Mouse (Mus musculus): ENCODE results near the gene Apln. TPM values are rescaled to one million over a fixed set of nuclear protein-coding genes. Genes with fewer than 3 reads are reported as not detected.

Apln gene
- polyA plus RNA-seq, 1 experiment from 2014 or later = 6.3 TPM

DNA sequence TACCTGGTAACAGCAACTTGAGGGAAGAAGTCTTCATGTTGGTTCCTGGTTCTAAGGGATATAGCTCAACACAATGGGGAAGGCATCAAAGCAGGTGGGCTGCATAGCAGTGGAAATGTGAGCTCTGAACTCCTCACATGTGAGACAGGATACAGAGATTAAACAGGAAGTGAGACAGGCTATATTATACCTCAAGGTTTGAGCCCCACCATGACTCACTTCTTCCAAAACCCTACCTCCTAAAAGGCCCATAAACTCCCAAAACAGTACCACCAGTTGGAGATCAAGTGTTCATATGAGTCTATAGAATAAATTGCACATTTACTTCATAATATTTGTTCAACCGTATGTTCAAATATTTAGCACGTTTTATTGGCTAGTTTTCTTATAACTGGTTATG lies 11.7 kb upstream of the Apln start:
- no peaks in the 10 kb centered on the region for H3K4me1 ChIP-seq
- H3K9ac ChIP-seq = no peak overlapping the region
- H3K27me3 ChIP-seq (replicated peaks) = no peaks in the 10 kb centered on the region
- H3K4me2 ChIP-seq = no peak overlapping the region
- 77% methylated on average over 2 of the region's 2 CpGs for WGBS
- H3K36me3 ChIP-seq = no peaks in the 10 kb centered on the region
- no peak overlapping the region for H3K27ac ChIP-seq
- no peak overlapping the region for H3K4me3 ChIP-seq (replicated peaks)
- no peaks in the 10 kb centered on the region for H3K9me3 ChIP-seq
- no peak for ATAC-seq (ENCODE audit: insufficient read depth, low FRiP score, low read depth)

DNA sequence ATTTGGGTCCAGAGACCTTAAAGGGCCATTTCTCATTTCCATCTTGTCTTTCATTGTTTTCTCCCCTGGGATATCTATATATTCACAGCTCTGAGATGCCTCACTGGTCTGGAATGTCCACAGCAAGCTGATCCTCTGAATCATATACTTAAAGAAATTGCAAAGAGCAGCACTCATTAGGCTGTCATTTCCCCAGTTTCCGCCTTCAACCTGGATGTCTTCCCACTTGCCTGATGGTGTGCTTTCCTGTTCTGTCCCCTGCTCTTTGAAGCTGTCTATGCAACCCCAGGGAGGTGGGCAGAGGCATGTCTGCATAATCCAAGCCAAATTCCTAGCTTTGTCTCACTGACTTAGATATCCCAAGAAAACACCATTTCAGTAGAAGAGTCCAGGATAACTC lies 9.6 kb upstream of the Apln start:
- H3K4me2 ChIP-seq = no peak overlapping the region
- no peaks in the 10 kb centered on the region for H3K27me3 ChIP-seq (replicated peaks)
- ATAC-seq (ENCODE audit: insufficient read depth, low FRiP score, low read depth) = no peak
- no peak overlapping the region for H3K9ac ChIP-seq
- WGBS = 78% methylated on average over 1 of the region's 1 CpGs
- no peaks in the 10 kb centered on the region for H3K9me3 ChIP-seq
- H3K4me3 ChIP-seq (replicated peaks) = no peak overlapping the region
- H3K27ac ChIP-seq = no peak overlapping the region
- no peaks in the 10 kb centered on the region for H3K36me3 ChIP-seq
- no peaks in the 10 kb centered on the region for H3K4me1 ChIP-seq

- Histone ChIP-seq H3K9ac (no peak overlapping the region), H3K36me3 (no peaks in the 10 kb centered on the region), H3K4me1 (no peaks in the 10 kb centered on the region), H3K4me3 (replicated peaks) (no peak overlapping the region), H3K9me3 (no peaks in the 10 kb centered on the region), H3K27me3 (replicated peaks) (no peaks in the 10 kb centered on the region), H3K4me2 (no peak overlapping the region), H3K27ac (no peak overlapping the region)
- WGBS = 55% methylated on average over 4 of the region's 4 CpGs
- ATAC-seq (ENCODE audit: insufficient read depth, low FRiP score, low read depth) = no peak
These were observed 8.1 kb upstream of the Apln start for GRCm38 (mm10) chrX:48042748-48043147.

DNA sequence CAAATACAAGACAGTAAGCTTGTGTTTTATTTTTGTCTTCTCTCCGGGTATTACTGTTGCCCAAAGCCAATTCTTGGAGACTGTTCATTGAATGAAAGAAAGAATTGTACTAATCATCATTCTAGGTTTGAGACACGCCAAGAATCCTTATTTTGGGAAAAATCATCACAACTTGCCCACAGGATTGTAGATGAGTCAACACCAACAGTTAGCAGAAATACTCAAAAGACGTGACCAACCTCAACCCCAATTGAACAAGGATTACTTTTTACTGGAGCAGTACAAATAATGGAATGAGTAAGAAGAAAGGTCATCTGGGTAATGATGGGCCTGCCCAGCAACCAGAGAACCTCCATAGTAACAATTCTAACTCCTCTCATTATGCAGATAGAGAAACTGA lies 5.7 kb upstream of the Apln start:
- no peak for ATAC-seq (ENCODE audit: insufficient read depth, low FRiP score, low read depth)
- no peaks in the 10 kb centered on the region for H3K4me1 ChIP-seq
- H3K9ac ChIP-seq = no peak overlapping the region
- H3K27ac ChIP-seq = no peak overlapping the region
- H3K4me2 ChIP-seq = no peak overlapping the region
- no peak overlapping the region for H3K4me3 ChIP-seq (replicated peaks)
- no peaks in the 10 kb centered on the region for H3K36me3 ChIP-seq
- H3K27me3 ChIP-seq (replicated peaks) = no peaks in the 10 kb centered on the region
- H3K9me3 ChIP-seq = no peaks in the 10 kb centered on the region
- 76% methylated on average over 3 of the region's 3 CpGs for WGBS

DNA sequence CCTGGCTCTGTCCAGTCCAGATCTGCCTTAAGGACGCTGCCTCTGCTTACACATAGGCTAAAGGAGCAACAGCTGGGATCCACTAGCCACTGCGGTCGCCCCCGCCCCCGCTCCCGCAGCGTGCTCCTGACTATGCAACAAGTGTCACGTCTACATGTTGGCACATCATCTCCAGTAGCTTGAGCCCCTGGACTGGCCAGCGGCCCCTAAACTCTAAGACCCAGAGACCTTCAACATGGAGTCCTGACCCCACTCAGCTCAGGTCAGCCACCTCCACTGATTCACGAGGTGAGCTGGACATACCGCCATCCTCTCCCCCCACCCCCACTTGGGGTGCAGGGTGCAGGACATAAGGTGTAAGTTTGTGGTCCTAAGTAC lies 898 bp downstream of the Apln start:
- no peaks in the 10 kb centered on the region for H3K4me1 ChIP-seq
- H3K27me3 ChIP-seq (replicated peaks) = no peaks in the 10 kb centered on the region; the same call in 1 of the 2 replicates
- peak overlapping the region; percentile 77 for H3K4me2 ChIP-seq
- no peak overlapping the region for H3K9ac ChIP-seq
- H3K4me3 ChIP-seq (replicated peaks) = peak overlapping the region; percentile 45
- H3K9me3 ChIP-seq = no peaks in the 10 kb centered on the region
- ATAC-seq (ENCODE audit: insufficient read depth, low FRiP score, low read depth) = 0 out of 2 replicates have a peak, but pooled peaks have one; percentile 13
- H3K36me3 ChIP-seq = no peaks in the 10 kb centered on the region
- no peak overlapping the region for H3K27ac ChIP-seq
- WGBS = 25% methylated on average over 11 of the region's 11 CpGs

DNA sequence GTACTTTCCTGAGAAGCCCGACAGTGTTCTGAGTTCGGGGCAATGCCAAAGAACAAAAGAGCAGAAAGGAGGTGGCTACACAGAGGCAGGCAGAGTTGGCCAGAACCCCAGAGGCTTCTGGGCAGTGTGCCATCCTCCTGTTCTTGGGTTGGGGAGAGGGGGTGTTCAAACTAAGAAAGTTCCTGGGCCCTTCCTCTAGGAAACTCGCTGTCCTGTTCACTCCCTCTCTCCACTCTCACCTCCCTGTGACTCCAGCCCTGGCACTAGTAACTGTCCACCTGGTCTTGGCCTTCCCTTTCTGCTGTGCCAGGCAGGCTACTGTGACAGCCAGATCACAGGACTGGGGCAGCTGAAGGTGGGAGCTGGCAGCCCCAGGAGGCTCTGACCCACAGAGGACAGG lies 1.6 kb downstream of the Apln start:
- Histone ChIP-seq H3K4me2 (peak overlapping the region; percentile 77; the same call in 1 of the 2 replicates), H3K9me3 (no peaks in the 10 kb centered on the region), H3K9ac (no peak overlapping the region), H3K36me3 (no peaks in the 10 kb centered on the region), H3K27ac (no peak overlapping the region), H3K27me3 (replicated peaks) (no peaks in the 10 kb centered on the region; the same call in 1 of the 2 replicates), H3K4me3 (replicated peaks) (0 out of 2 replicates have a peak overlapping the region, but pooled peaks have one; percentile 45), H3K4me1 (no peaks in the 10 kb centered on the region)
- ATAC-seq (ENCODE audit: insufficient read depth, low FRiP score, low read depth) = no peak
- WGBS = 65% methylated on average over 3 of the region's 3 CpGs

- no peaks in the 10 kb centered on the region for H3K36me3 ChIP-seq
- no peak overlapping the region for H3K9ac ChIP-seq
- H3K9me3 ChIP-seq = no peaks in the 10 kb centered on the region
- H3K27ac ChIP-seq = no peak overlapping the region
- H3K4me2 ChIP-seq = no peak overlapping the region
- 71% methylated on average over 5 of the region's 5 CpGs for WGBS
- ATAC-seq (ENCODE audit: insufficient read depth, low FRiP score, low read depth) = no peak
- H3K4me3 ChIP-seq (replicated peaks) = no peak overlapping the region
- H3K27me3 ChIP-seq (replicated peaks) = no peaks in the 10 kb centered on the region; the same call in 1 of the 2 replicates
- H3K4me1 ChIP-seq = no peaks in the 10 kb centered on the region
These were observed 2.8 kb downstream of the Apln start for GRCm38 (mm10) chrX:48031866-48032265.

DNA sequence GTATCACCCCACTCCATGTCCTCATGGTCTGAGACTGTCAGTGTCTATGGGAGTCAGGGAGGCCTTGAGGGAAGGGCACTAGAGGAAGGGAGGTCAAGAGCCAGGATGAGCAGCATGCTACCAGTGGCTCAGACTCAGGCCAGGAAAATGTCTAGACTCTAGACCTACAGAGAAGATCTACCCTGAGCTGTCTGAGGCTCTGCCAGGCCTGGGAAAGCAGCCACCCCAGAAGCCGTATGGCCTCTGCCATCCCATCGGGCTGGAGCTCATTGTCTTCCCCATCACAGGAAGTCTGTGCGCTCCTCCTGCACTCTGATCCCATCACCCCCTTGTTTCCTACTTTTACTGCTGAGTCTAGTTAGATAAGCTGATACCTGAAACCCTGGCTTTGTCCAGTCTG lies 4.1 kb downstream of the Apln start:
- 72% methylated on average over 3 of the region's 3 CpGs for WGBS
- H3K4me1 ChIP-seq = no peaks in the 10 kb centered on the region
- no peak for ATAC-seq (ENCODE audit: insufficient read depth, low FRiP score, low read depth)
- no peak overlapping the region for H3K27ac ChIP-seq
- H3K4me3 ChIP-seq (replicated peaks) = no peak overlapping the region
- H3K9ac ChIP-seq = no peak overlapping the region
- no peaks in the 10 kb centered on the region for H3K9me3 ChIP-seq
- H3K36me3 ChIP-seq = no peaks in the 10 kb centered on the region
- no peaks in the 10 kb centered on the region; the same call in 1 of the 2 replicates for H3K27me3 ChIP-seq (replicated peaks)
- H3K4me2 ChIP-seq = no peak overlapping the region

DNA sequence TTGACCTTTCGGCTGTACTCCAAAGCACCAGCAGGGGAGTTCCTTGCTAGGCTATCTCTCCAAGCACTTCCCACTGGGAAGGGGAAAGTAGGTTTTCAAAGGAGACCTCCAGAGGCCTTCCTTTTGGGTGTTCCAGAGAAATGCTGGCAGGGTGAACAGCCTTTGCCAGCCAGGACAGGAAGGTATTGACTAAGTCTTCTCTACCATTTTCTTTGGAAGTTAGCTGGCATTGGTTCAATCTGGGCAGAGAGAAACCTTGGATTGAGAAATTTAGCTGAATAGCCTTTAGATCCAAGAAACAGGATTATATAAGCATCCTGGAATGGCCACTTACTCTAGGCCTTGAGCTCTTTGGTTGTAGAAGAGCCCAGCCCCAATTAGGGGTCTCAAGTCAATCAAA lies 11.8 kb downstream of the Apln start:
- H3K4me1 ChIP-seq = no peaks in the 10 kb centered on the region
- H3K9me3 ChIP-seq = no peaks in the 10 kb centered on the region
- no peak overlapping the region for H3K4me2 ChIP-seq
- H3K4me3 ChIP-seq (replicated peaks) = no peak overlapping the region
- 57% methylated on average over 1 of the region's 1 CpGs for whole genome bisulfite sequencing
- H3K27me3 ChIP-seq (replicated peaks) = no peaks in the 10 kb centered on the region
- no peak overlapping the region for H3K27ac ChIP-seq
- no peaks in the 10 kb centered on the region for H3K36me3 ChIP-seq
- ATAC-seq (ENCODE audit: insufficient read depth, low FRiP score, low read depth) = no peak
- no peak overlapping the region for H3K9ac ChIP-seq

DNA sequence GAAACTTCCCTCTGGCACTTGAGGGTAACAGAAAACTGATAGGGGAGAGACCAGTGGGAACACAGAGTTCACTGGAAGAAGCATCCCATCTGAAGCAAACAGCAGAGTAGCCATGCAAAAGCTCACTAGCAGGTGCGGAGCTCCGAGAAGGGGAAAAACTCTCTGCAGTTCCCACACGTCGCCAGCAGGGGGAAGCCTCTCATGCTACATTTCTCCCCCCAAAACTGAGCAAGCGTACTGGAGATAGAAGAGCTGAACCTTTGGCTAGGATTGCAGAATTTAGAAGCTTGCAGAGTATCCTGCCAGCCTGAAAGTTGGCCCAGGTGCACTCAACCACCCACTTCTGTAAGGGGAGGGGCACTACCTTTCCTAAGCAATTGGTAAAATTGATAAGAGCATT lies 14.7 kb downstream of the Apln start:
- Histone ChIP-seq H3K9ac (no peak overlapping the region), H3K27me3 (replicated peaks) (no peaks in the 10 kb centered on the region), H3K9me3 (no peaks in the 10 kb centered on the region), H3K4me2 (no peak overlapping the region), H3K4me1 (no peaks in the 10 kb centered on the region), H3K36me3 (no peaks in the 10 kb centered on the region), H3K4me3 (replicated peaks) (no peak overlapping the region), H3K27ac (no peak overlapping the region)
- ATAC-seq (ENCODE audit: insufficient read depth, low FRiP score, low read depth) = no peak
- WGBS = 11% methylated on average over 5 of the region's 5 CpGs

DNA sequence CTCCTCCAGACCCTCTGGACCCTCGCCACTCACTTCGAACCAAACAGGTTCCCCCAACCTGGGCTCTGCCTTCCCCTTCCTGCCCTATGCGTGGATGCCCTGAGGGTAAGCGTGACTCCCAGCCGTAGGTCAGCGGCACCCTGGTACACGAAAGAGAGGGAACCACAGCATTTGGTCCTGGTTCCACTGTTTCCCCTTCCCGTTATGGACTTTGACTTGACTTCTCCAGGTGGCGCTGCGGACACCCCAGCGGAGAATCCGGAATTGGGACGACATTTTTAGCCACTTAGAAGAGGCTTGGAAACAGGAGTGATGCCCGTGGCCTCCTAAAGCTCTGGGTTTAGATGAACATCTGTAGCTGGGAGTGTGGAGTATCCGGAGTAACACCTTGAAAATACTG lies 15.3 kb downstream of the Apln start:
- 39% methylated on average over 15 of the region's 15 CpGs for WGBS
- Histone ChIP-seq H3K9ac (no peak overlapping the region), H3K36me3 (no peaks in the 10 kb centered on the region), H3K4me3 (replicated peaks) (no peak overlapping the region), H3K4me1 (no peaks in the 10 kb centered on the region), H3K27ac (no peak overlapping the region), H3K9me3 (no peaks in the 10 kb centered on the region), H3K4me2 (no peak overlapping the region), H3K27me3 (replicated peaks) (no peaks in the 10 kb centered on the region)
- ATAC-seq (ENCODE audit: insufficient read depth, low FRiP score, low read depth) = no peak

GRCm38 (mm10) chrX:48016906-48017601 lies 17.6 kb downstream of the Apln start:
- H3K4me2 ChIP-seq = no peak overlapping the region
- no peak overlapping the region for H3K27ac ChIP-seq
- H3K36me3 ChIP-seq = no peaks in the 10 kb centered on the region
- H3K4me1 ChIP-seq = no peaks in the 10 kb centered on the region
- no peak overlapping the region for H3K9ac ChIP-seq
- no peaks in the 10 kb centered on the region for H3K27me3 ChIP-seq (replicated peaks)
- 64% methylated on average over 7 of the region's 7 CpGs for WGBS
- no peak overlapping the region for H3K4me3 ChIP-seq (replicated peaks)
- ATAC-seq (ENCODE audit: insufficient read depth, low FRiP score, low read depth) = no peak
- no peaks in the 10 kb centered on the region for H3K9me3 ChIP-seq

DNA sequence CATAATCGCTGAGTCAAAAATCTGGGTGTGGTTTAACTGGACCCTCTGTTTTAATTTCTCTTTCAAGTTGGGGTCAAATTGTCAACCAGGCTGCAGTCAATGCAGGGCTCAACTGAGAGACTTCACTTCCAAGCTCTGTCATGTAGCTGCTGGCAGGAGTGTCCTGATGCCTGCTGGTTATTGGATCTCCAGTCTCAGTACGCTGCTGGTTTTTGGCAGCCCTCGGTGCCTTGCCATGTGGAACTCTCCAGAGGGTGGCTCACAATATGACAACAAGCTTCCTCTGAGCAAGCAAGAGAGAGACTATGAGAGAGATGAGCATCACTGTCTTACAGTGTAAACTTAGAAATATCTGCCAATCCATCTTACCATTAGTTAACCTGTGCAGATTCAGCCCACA lies 23.0 kb downstream of the Apln start:
- Histone ChIP-seq H3K4me2 (no peak overlapping the region), H3K9me3 (no peaks in the 10 kb centered on the region), H3K4me1 (no peaks in the 10 kb centered on the region), H3K27ac (no peak overlapping the region), H3K27me3 (replicated peaks) (no peaks in the 10 kb centered on the region), H3K36me3 (no peaks in the 10 kb centered on the region), H3K9ac (no peak overlapping the region), H3K4me3 (replicated peaks) (no peak overlapping the region)
- ATAC-seq (ENCODE audit: insufficient read depth, low FRiP score, low read depth) = no peak
- 90% methylated on average over 3 of the region's 3 CpGs for WGBS

All from stomach, embryonic 15.5 days (tissue).